9 mouse cellular contexts compared by ENCODE assay signal in genomic region chr4:154213586-154213985, GRCm38 (mm10). TPM values are rescaled to one million over a fixed set of nuclear protein-coding genes. Genes with fewer than 3 reads are reported as not detected.
DNase-seq lines count a peak whose midpoint lies in the region; ATAC-seq lines count a peak whose summit lies in the region.
"Had no signal": no experiment of that assay in that cellular context is flagged by ENCODE, and none has a peak within 500 bp of the region (broad histone marks: within the 10 kb centered on the region; RNA-seq: fewer than 3 reads in every experiment).

No protein-coding gene starts in this region.

- DNase-seq in left cerebral cortex, postnatal 4 days, result peak; percentile 33
- no peak for DNase-seq in left cerebral cortex, postnatal 10 days (ENCODE audit: extremely low spot score in 1 of 2, low spot score in 2 of 2)
- DNase-seq in fat pad, adult 2 months (ENCODE audit: extremely low read depth, low read depth, low spot score), result peak; percentile 45
- DNase-seq in heart, postnatal 14 days, result peak; percentile 80 to 83
- DNase-seq in hindbrain, embryonic 14.5 days (ENCODE audit: low spot score), result no peak
- DNase-seq in left cerebral cortex, postnatal 14 days (ENCODE audit: low spot score in 2 of 2), result no peak
- no peak for DNase-seq in embryo, embryonic 9.5 days (ENCODE audit: extremely low spot score)

- H3K4me1 ChIP-seq in stomach, embryonic 14.5 days (ENCODE audit: control insufficient read depth, insufficient read depth, low read length), result peaks cover 23% of the 10 kb centered on the region
- H3K4me1 ChIP-seq in hindbrain, embryonic 14.5 days (replicated peaks; ENCODE audit: control insufficient read depth, insufficient read depth, low read length), result no peaks in the 10 kb centered on the region

- no peaks in the 10 kb centered on the region for H3K36me3 ChIP-seq in stomach, embryonic 14.5 days (ENCODE audit: control insufficient read depth, insufficient read depth, low read length)
- H3K36me3 ChIP-seq in hindbrain, embryonic 14.5 days (replicated peaks; ENCODE audit: control insufficient read depth, insufficient read depth), result no peaks in the 10 kb centered on the region
- H3K36me3 ChIP-seq: hindbrain, embryonic 12.5 days had no signal

- H3K9me3 ChIP-seq in stomach, embryonic 14.5 days (ENCODE audit: control insufficient read depth, low read depth, low read length), result no peaks in the 10 kb centered on the region
- no peaks in the 10 kb centered on the region for H3K9me3 ChIP-seq in hindbrain, embryonic 14.5 days (ENCODE audit: control insufficient read depth, low read length)
- H3K9me3 ChIP-seq: hindbrain, embryonic 12.5 days had no signal

- ATAC-seq in stomach, embryonic 14.5 days (ENCODE audit: insufficient number of reproducible peaks, insufficient read depth, low FRiP score, low read depth), result 0 out of 2 replicates have a peak, but pooled peaks have one; percentile 25
- no peak for ATAC-seq in hindbrain, embryonic 14.5 days (ENCODE audit: low FRiP score)

- WGBS in stomach, embryonic 14.5 days, result 43% methylated on average over 7 of the region's 7 CpGs
- 82% methylated on average over 7 of the region's 7 CpGs for WGBS in hindbrain, embryonic 14.5 days

- no peak overlapping the region for H3K4me2 ChIP-seq in stomach, embryonic 14.5 days (replicated peaks; ENCODE audit: low read depth, low read length)
- H3K4me2 ChIP-seq in hindbrain, embryonic 14.5 days (replicated peaks), result no peak overlapping the region
- H3K4me2 ChIP-seq: hindbrain, embryonic 12.5 days had no signal

- no peaks in the 10 kb centered on the region for H3K27me3 ChIP-seq in stomach, embryonic 14.5 days (ENCODE audit: control insufficient read depth, insufficient read depth, low read length)
- H3K27me3 ChIP-seq in hindbrain, embryonic 14.5 days (ENCODE audit: control insufficient read depth, insufficient read depth, low read length), result no peaks in the 10 kb centered on the region
- H3K27me3 ChIP-seq: hindbrain, embryonic 12.5 days had no signal

- H3K9ac ChIP-seq in stomach, embryonic 14.5 days (replicated peaks; ENCODE audit: low read depth, low read length), result no peak overlapping the region
- no peak overlapping the region for H3K9ac ChIP-seq in hindbrain, embryonic 14.5 days
- H3K9ac ChIP-seq: hindbrain, embryonic 12.5 days had no signal

- no peak overlapping the region for H3K4me3 ChIP-seq in stomach, embryonic 14.5 days (ENCODE audit: low read depth, low read length)
- no peak overlapping the region for H3K4me3 ChIP-seq in hindbrain, embryonic 14.5 days (replicated peaks; ENCODE audit: low read length)
- H3K4me3 ChIP-seq: hindbrain, embryonic 12.5 days had no signal

- H3K27ac ChIP-seq in stomach, embryonic 14.5 days (ENCODE audit: low read length), result no peak overlapping the region
- no peak overlapping the region for H3K27ac ChIP-seq in hindbrain, embryonic 14.5 days
- H3K27ac ChIP-seq: hindbrain, embryonic 12.5 days had no signal

- intact Hi-C loops in left cerebral cortex, postnatal 4 days (cut with DNase I), result no loop called here
- intact Hi-C loops in left cerebral cortex, postnatal 10 days (cut with DNase I), result no loop called here
- intact Hi-C loops in heart, postnatal 14 days (cut with DNase I), result no loop called here
- intact Hi-C loops in left cerebral cortex, postnatal 14 days (cut with DNase I), result no loop called here

RNA-seq across cellular contexts. Expression of gene Megf6, which starts 43.1 kb away (rescaled TPM):
- 10 to 100 TPM; 10.4 to 13.7 TPM for total RNA-seq in left cerebral cortex, postnatal 4 days (2021)
- total RNA-seq in left cerebral cortex, postnatal 10 days (2021), result 10 to 100 TPM in 1 of 2 experiments, 1 to 10 TPM in 1; 9.2 to 16.3 TPM
- total RNA-seq in heart, postnatal 14 days (2021), result 10 to 100 TPM; 18.2 to 20.6 TPM
- 16.8 and 20.9 TPM in 2 replicates for polyA plus RNA-seq in stomach, embryonic 14.5 days (2014; fragmentation: Nextera tagmentation; extraction: Ambion mirVana)
- polyA plus RNA-seq in hindbrain, embryonic 14.5 days (2014; fragmentation: Nextera tagmentation; extraction: Ambion mirVana), result 8.8 and 10.1 TPM in 2 replicates
- 10 to 100 TPM in 1 of 2 experiments, 1 to 10 TPM in 1; 8.4 to 11.2 TPM for total RNA-seq in left cerebral cortex, postnatal 14 days (2021)

RNA-seq across cellular contexts. Expression of gene Tprgl, which starts 53.1 kb away (rescaled TPM):
- 100 to 1,000 TPM; 119 to 121 TPM for total RNA-seq in left cerebral cortex, postnatal 4 days (2021)
- total RNA-seq in left cerebral cortex, postnatal 10 days (2021), result 100 to 1,000 TPM; 136 to 140 TPM
- total RNA-seq in heart, postnatal 14 days (2021), result 100 to 1,000 TPM; 121 to 126 TPM
- 126 and 135 TPM in 2 replicates for polyA plus RNA-seq in stomach, embryonic 14.5 days (2014; fragmentation: Nextera tagmentation; extraction: Ambion mirVana)
- polyA plus RNA-seq in hindbrain, embryonic 14.5 days (2014; fragmentation: Nextera tagmentation; extraction: Ambion mirVana), result 203 and 222 TPM in 2 replicates
- 100 to 1,000 TPM; 144 to 149 TPM for total RNA-seq in left cerebral cortex, postnatal 14 days (2021)

Comparison
In these comparisons a context has a peak if more than half of its experiments do, and no peak if none do; other contexts are left out.
1. DNase-seq: peak in left cerebral cortex, postnatal 4 days (single experiment), fat pad, adult 2 months (single experiment) and heart, postnatal 14 days (2 of 2); none in left cerebral cortex, postnatal 10 days (0 of 2), hindbrain, embryonic 14.5 days (single experiment), left cerebral cortex, postnatal 14 days (0 of 2) and embryo, embryonic 9.5 days (single experiment).